Mouse (Mus musculus) forebrain, embryonic 10.5 days (tissue): ENCODE results near the gene Mcm7. TPM values are rescaled to one million over a fixed set of nuclear protein-coding genes. Genes with fewer than 3 reads are reported as not detected.
A peak's percentile ranks its signal among the peaks of the same experiment; 100 is the strongest.

ENCODE experiments used
- DNase-seq: peaks from one replicate; pipeline ENCODE4 v3.0.0-alpha.2; 2017; ENCODE audit warnings: low spot score; ENCODE audit errors: extremely low spot score
- H3K27ac ChIP-seq: fragments of 300-500 bp; sonication (generic); 2 replicates; pipeline ENCODE4 v1.5.1; 2016; ENCODE audit warnings: mild to moderate bottlenecking
- H3K27me3 ChIP-seq: fragments of 300-500 bp; sonication (generic); 2 replicates; pipeline ENCODE4 v1.6.1; 2016; ENCODE audit warnings: mild to moderate bottlenecking; ENCODE audit not compliant: poor library complexity, severe bottlenecking
- H3K36me3 ChIP-seq: fragments of 300-500 bp; sonication (generic); replicated peaks from 2 replicates; pipeline ENCODE4 v1.6.1; 2016; ENCODE audit warnings: mild to moderate bottlenecking, moderate library complexity
- H3K4me1 ChIP-seq: fragments of 300-500 bp; sonication (generic); 2 replicates; pipeline ENCODE4 v1.6.1; 2016
- H3K4me3 ChIP-seq: fragments of 300-500 bp; sonication (generic); 2 replicates; pipeline ENCODE4 v1.5.1; 2016; ENCODE audit warnings: mild to moderate bottlenecking, moderate library complexity
- H3K9me3 ChIP-seq: fragments of 300-500 bp; sonication (generic); 2 replicates; pipeline ENCODE4 v1.6.1; 2016; ENCODE audit warnings: mild to moderate bottlenecking, moderate library complexity
- WGBS: fragments of 180-500 bp; shearing (Covaris S2); methylation state at CpG from one replicate; pipeline ENCODE4 v1.1.7; 2016; 5-methylcytosine and 5-hydroxymethylcytosine counted together
- polyA plus RNA-seq: library from polyadenylated mRNA; unstranded; fragments of >200 nt; fragmentation: Nextera tagmentation; extraction: Ambion mirVana; gene quantifications from 2 replicates; pipeline ENCODE4 v1.2.1, GENCODE M21; 2016

Gene Mcm7
- polyA plus RNA-seq, 1 experiment from 2014 or later = 449 TPM

- H3K36me3 ChIP-seq = peaks cover 61% of the 10 kb centered on the region
- H3K4me3 ChIP-seq = peak within 1 kb of the TSS; percentile 78
- WGBS = under 1% methylated on average over 31 of the region's 31 CpGs
- DNase-seq = peak; percentile 78
- H3K27ac ChIP-seq = peak within 1 kb of the TSS; percentile 93
- peaks cover 16% of the 10 kb centered on the region for H3K4me1 ChIP-seq
- H3K27me3 ChIP-seq = no peaks in the 10 kb centered on the region
- no peaks in the 10 kb centered on the region for H3K9me3 ChIP-seq
These were observed 14.9 kb upstream of the Mcm7 start, which contains the start of the genes Taf6 and Cnpy4 for GRCm38 (mm10) chr5:138186950-138187638. Taf6 (minus strand) TSS chr5:138187451. Cnpy4 (plus strand) TSS chr5:138187485.

- Histone ChIP-seq H3K36me3 (peaks cover 74% of the 10 kb centered on the region), H3K4me1 (peaks cover 36% of the 10 kb centered on the region)
- 88% methylated on average over 3 of the region's 3 CpGs for WGBS
These were observed 995 bp upstream of the Mcm7 start for GRCm38 (mm10) chr5:138173217-138173616.

GRCm38 (mm10) chr5:138170936-138171561 lies 1.2 kb downstream of the Mcm7 start:
- Histone ChIP-seq H3K4me1 (peaks cover 42% of the 10 kb centered on the region), H3K27ac (peak overlapping the region; percentile 98), H3K9me3 (no peaks in the 10 kb centered on the region), H3K36me3 (peaks cover 75% of the 10 kb centered on the region), H3K4me3 (peak overlapping the region; percentile 85), H3K27me3 (no peaks in the 10 kb centered on the region)
- peak; percentile 97 for DNase-seq
- under 1% methylated on average over 47 of the region's 47 CpGs for WGBS

More at GRCm38 (mm10) chr5:138173217-138173616, 995 bp upstream of the Mcm7 start:
- peak overlapping the region; percentile 85; the same call in 1 of the 2 replicates for H3K4me3 ChIP-seq
- H3K9me3 ChIP-seq = no peaks in the 10 kb centered on the region
- no peak for DNase-seq
- H3K27me3 ChIP-seq = no peaks in the 10 kb centered on the region
- H3K27ac ChIP-seq = no peak overlapping the region

- Histone ChIP-seq H3K9me3 (no peaks in the 10 kb centered on the region), H3K27ac (no peak overlapping the region), H3K4me1 (peaks cover 38% of the 10 kb centered on the region), H3K4me3 (peak overlapping the region; percentile 12; the same call in 1 of the 2 replicates), H3K36me3 (peaks cover 84% of the 10 kb centered on the region), H3K27me3 (no peaks in the 10 kb centered on the region)
- WGBS = 87% methylated on average over 8 of the region's 8 CpGs
- DNase-seq = no peak
These were observed 6.6 kb downstream of the Mcm7 start for GRCm38 (mm10) chr5:138165594-138165993.

- Histone ChIP-seq H3K27ac (no peak overlapping the region), H3K4me1 (peaks cover 31% of the 10 kb centered on the region), H3K27me3 (no peaks in the 10 kb centered on the region), H3K36me3 (peaks cover 66% of the 10 kb centered on the region), H3K9me3 (no peaks in the 10 kb centered on the region), H3K4me3 (no peak overlapping the region; the same call in 1 of the 2 replicates)
- DNase-seq = no peak
- WGBS = 82% methylated on average over 10 of the region's 10 CpGs
These were observed 8.6 kb downstream of the Mcm7 start for GRCm38 (mm10) chr5:138163610-138164009.

GRCm38 (mm10) chr5:138163046-138163445 lies 9.2 kb downstream of the Mcm7 start:
- peak overlapping the region; percentile 0; the same call in 1 of the 2 replicates for H3K4me3 ChIP-seq
- no peaks in the 10 kb centered on the region for H3K27me3 ChIP-seq
- no peak for DNase-seq
- H3K4me1 ChIP-seq = peaks cover 31% of the 10 kb centered on the region
- no peaks in the 10 kb centered on the region for H3K9me3 ChIP-seq
- no peak overlapping the region for H3K27ac ChIP-seq
- 77% methylated on average over 6 of the region's 6 CpGs for WGBS
- peaks cover 61% of the 10 kb centered on the region for H3K36me3 ChIP-seq

- Histone ChIP-seq H3K27me3 (no peaks in the 10 kb centered on the region), H3K4me3 (peak within 1 kb of the TSS; percentile 80), H3K36me3 (peaks cover 41% of the 10 kb centered on the region), H3K27ac (peak within 1 kb of the TSS; percentile 91), H3K4me1 (peaks cover 26% of the 10 kb centered on the region), H3K9me3 (no peaks in the 10 kb centered on the region)
- 1% methylated on average over 42 of the region's 42 CpGs for WGBS
- peak; percentile 95 for DNase-seq
These were observed 11.2 kb downstream of the Mcm7 start, which contains the start of gene Cops6 for GRCm38 (mm10) chr5:138160842-138161665. Cops6 (plus strand) TSS chr5:138161071.

- 72% methylated on average over 7 of the region's 7 CpGs for WGBS
- H3K9me3 ChIP-seq = no peaks in the 10 kb centered on the region
- peak overlapping the region; percentile 91 for H3K27ac ChIP-seq
These were observed 11.9 kb downstream of the Mcm7 start for GRCm38 (mm10) chr5:138160224-138160762.

GRCm38 (mm10) chr5:138155443-138155976 lies 16.7 kb downstream of the Mcm7 start, which contains the start of gene Zfp113:
Zfp113 (minus strand) TSS chr5:138155744.
- Histone ChIP-seq H3K27me3 (no peaks in the 10 kb centered on the region), H3K9me3 (no peaks in the 10 kb centered on the region), H3K36me3 (peaks cover 34% of the 10 kb centered on the region), H3K4me3 (peak within 1 kb of the TSS; percentile 86), H3K27ac (peak within 1 kb of the TSS; percentile 98), H3K4me1 (peaks cover 16% of the 10 kb centered on the region)
- DNase-seq = peak; percentile 90
- WGBS = under 1% methylated on average over 31 of the region's 31 CpGs

More at GRCm38 (mm10) chr5:138160224-138160762, 11.9 kb downstream of the Mcm7 start:
- H3K36me3 ChIP-seq = peaks cover 33% of the 10 kb centered on the region
- no peaks in the 10 kb centered on the region for H3K27me3 ChIP-seq
- H3K4me3 ChIP-seq = peak overlapping the region; percentile 80
- H3K4me1 ChIP-seq = peaks cover 20% of the 10 kb centered on the region
- no peak for DNase-seq

GRCm38 (mm10) chr5:138154390-138154789 lies 17.8 kb downstream of the Mcm7 start:
- Histone ChIP-seq H3K36me3 (peaks cover 40% of the 10 kb centered on the region), H3K4me1 (peaks cover 12% of the 10 kb centered on the region), H3K4me3 (peak overlapping the region; percentile 86), H3K27ac (peak overlapping the region; percentile 98), H3K27me3 (no peaks in the 10 kb centered on the region), H3K9me3 (no peaks in the 10 kb centered on the region)
- DNase-seq = no peak
- 87% methylated on average over 3 of the region's 3 CpGs for WGBS

- DNase-seq = no peak
- H3K9me3 ChIP-seq = no peaks in the 10 kb centered on the region; the same call in 1 of the 2 replicates
- H3K27ac ChIP-seq = no peak overlapping the region
- no peaks in the 10 kb centered on the region for H3K4me1 ChIP-seq
- 81% methylated on average over 4 of the region's 4 CpGs for WGBS
- H3K36me3 ChIP-seq = peaks cover 57% of the 10 kb centered on the region
- no peak overlapping the region for H3K4me3 ChIP-seq
- no peaks in the 10 kb centered on the region for H3K27me3 ChIP-seq
These were observed 33.6 kb downstream of the Mcm7 start for GRCm38 (mm10) chr5:138138585-138138984.
